Mouse (Mus musculus) layer of hippocampus, postnatal 25 days (tissue): ENCODE measurements around the gene Soat1. TPM values are rescaled to one million over a fixed set of nuclear protein-coding genes. Genes with fewer than 3 reads are reported as not detected.
"Not testable (repeated sequence)": the region's sequence is repeated elsewhere in the genome, so short reads cannot be mapped to it uniquely, and the experiment has no call there.

ENCODE experiments used
- DNase-seq, 2 experiments: peaks; one replicate each; pipeline ENCODE4 v3.0.0; 2022; ENCODE audit warnings: mixed read lengths in 2 of 2, low spot score in 1 of 2; ENCODE audit errors: extremely low spot score in 1 of 2
- total RNA-seq, 2 experiments: library from RNA; stranded (reverse); gene quantifications; 2 replicates each; pipeline ENCODE4 v1.2.3; 2021

Gene Soat1
- total RNA-seq: 10 to 100 TPM; 41.2 to 47.1 TPM

- DNase-seq: peak; percentile 74 to 76
These were observed at the start of gene Soat1 for GRCm38 (mm10) chr1:156473961-156474503. Gene Soat1, minus strand, starts transcription at chr1:156474331.

DNA sequence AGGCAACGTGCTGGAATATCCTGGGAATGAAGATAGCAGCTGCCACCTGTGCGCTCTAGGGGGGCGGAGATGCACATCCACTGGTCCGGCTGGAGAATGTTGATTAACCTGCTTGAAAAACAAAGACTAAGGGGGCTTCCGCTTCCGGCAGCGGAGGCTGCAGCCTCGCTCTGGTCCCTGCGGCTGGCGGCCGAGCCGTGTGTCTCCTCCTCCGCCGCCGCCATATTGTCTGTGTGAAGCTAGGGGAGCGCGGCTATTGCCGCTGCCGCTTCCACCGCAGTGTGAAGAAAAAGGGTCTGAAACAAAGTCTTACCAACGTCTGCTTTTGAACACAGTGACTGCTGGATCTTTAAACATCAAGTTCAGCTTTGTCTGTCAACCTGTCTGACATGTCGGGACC is 49.7 kb upstream of the Soat1 start, which contains the start of gene Gm10031:
TSS of gene Gm10031 (plus strand) at position 171 of the 400 bp plus-strand sequence.
- DNase-seq: not testable (repeated sequence)

- no peak for DNase-seq
These were observed 47.8 kb upstream of the Soat1 start for GRCm38 (mm10) chr1:156521796-156522517.

- no peak for DNase-seq
These were observed 46.1 kb upstream of the Soat1 start for GRCm38 (mm10) chr1:156520136-156520780.

DNA sequence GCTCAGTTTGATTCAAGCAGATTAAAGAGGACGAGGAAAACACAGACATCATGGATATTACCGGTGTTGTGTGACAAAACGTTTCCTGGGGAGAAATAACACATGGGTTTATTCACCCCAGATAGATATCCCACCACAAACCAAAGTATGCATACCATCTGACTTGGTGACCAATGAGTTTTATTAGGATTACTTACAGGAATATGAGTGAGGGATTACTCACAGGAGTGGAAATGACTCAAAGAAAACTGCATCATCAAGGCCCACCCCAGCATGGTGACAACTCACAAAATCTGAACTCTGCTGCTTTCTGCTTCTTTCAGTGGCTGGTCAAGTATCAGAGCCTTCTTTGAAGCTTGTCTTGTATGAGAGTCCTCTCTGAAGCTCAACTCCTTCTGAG is 33.6 kb upstream of the Soat1 start:
- DNase-seq: no peak

DNA sequence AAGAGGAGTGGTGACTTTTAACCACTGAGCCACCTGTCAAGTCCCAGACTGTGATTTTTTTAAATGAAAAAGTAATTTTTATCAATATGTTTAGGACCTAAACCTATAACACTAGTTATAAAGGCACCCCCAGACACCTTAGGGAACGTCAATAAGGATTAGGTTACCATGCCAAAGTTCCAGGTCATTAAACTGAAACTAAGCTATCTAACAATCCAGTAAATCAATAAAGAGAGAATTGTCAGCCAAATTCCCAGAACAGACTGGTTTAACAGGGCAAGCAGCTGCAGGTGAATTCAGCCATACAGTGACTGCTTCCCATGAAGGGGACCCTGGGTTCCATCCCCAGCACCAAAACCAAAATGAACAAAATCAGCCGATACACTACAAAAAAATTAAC is 31.8 kb upstream of the Soat1 start:
- DNase-seq: no peak

- DNase-seq: no peak
These were observed 30.9 kb upstream of the Soat1 start for GRCm38 (mm10) chr1:156504945-156505523.

- DNase-seq: no peak
These were observed 22.8 kb upstream of the Soat1 start for GRCm38 (mm10) chr1:156496910-156497309.

DNA sequence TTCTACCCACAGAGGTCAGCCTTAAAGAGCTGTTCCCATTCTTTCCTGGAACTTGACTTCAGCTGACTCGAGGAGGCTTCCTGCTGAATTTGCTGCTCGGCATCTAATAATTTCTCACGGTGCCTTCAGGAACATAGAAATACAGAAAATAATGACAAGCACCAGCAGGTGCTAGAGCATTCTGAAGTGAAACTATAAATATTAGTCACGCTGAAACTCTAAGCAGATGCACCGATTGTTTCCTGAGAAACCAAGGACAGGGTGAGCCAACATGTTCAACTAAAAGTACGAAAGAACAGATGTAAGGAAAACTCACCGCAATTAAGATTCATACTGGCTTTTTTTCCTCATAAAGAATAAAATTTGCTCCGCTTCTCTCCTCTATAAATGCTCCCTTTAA is 20.9 kb upstream of the Soat1 start:
- no peak for DNase-seq

DNA sequence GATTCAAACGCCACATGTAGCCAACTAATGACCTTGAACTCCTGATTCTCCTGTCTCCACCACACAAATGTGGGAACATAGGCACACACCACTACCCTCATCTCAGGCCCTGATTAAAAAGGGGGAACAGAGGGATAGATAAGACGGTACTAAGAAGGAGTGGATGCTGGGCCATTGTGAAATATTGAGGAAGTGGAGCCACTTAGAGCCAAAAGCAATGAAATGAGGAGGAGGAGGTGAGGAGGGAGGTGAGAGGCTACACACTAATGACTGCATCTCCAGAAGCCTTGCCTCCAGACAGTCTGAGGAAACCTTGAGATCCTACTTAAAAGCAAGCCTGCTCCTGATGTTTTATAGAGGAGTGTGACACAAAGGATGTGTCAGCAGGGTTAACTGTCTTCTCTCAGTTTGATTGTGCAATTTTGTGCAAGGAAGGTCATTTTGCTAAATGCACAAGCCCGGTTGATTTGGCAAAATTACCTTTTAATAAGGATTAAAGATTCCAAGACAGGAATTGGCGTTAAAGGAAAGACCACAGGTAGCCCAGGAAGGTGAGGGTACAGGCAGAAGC is 17.2 kb upstream of the Soat1 start:
- no peak for DNase-seq

- DNase-seq: no peak
These were observed 13.9 kb upstream of the Soat1 start for GRCm38 (mm10) chr1:156488031-156488430.

- no peak for DNase-seq
These were observed 13.4 kb upstream of the Soat1 start for GRCm38 (mm10) chr1:156487498-156487897.

- no peak for DNase-seq
These were observed 7.7 kb upstream of the Soat1 start for GRCm38 (mm10) chr1:156481826-156482225.

GRCm38 (mm10) chr1:156476535-156476934 is 2.4 kb upstream of the Soat1 start:
- no peak for DNase-seq

GRCm38 (mm10) chr1:156476016-156476415 is 1.9 kb upstream of the Soat1 start:
- DNase-seq: no peak

- no peak for DNase-seq
These were observed 723 bp upstream of the Soat1 start for GRCm38 (mm10) chr1:156474854-156475253.

DNA sequence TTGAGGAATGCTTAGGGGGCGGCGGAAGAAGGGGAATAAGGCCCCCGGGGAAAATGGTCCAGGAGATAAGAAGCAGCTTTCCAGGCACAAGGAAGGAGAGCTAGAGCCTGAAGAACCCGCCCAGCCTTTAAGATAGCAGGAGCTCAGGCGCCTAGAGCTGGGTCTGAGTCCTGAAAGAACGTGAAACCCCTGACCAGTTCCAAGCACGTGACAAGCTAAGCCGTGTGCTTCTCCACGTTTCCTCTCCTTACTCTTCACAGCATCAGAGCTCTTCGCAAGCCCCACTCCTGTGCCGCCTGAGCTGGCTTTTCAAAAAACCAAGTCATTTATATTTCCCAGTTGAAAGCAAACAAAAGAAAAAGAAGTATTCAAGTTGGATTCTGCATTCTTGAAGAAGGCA is 1.1 kb downstream of the Soat1 start:
- peak in 1 of 2 experiments; percentile 7 for DNase-seq

DNA sequence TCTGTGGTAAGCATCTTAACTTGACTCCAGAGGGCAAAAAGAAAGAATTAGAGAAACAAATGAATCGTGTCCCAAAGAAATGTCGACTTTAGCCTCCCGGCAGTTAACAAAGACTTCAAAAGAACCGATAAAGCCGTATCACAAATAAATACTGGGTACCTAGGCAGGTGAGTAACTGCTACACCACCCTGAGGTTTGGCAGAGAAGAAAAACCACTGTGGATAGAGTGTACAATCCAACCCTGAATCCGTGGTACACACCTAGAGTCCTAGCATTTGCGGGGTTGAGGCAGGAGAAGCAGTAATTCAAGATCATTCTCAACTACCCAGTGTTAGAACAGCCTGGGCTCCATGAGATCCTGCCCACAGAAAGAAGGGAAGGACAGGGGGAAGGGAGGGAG is 2.2 kb downstream of the Soat1 start:
- no peak for DNase-seq

GRCm38 (mm10) chr1:156471071-156471470 is 3.1 kb downstream of the Soat1 start:
- DNase-seq: no peak

GRCm38 (mm10) chr1:156470557-156470956 is 3.6 kb downstream of the Soat1 start:
- no peak for DNase-seq

GRCm38 (mm10) chr1:156468576-156468975 is 5.6 kb downstream of the Soat1 start:
- DNase-seq: no peak
